Mouse (Mus musculus): ENCODE data around the gene Hist2h2aa1. TPM values are rescaled to one million over a fixed set of nuclear protein-coding genes. Genes with fewer than 3 reads are reported as not detected.
"Not testable (repeated sequence)": the region's sequence is repeated elsewhere in the genome, so short reads cannot be mapped to it uniquely, and the experiment has no call there.

Hist2h2aa1 gene
- polyA plus RNA-seq, 1 experiment from 2014 or later: 33.5 TPM

DNA sequence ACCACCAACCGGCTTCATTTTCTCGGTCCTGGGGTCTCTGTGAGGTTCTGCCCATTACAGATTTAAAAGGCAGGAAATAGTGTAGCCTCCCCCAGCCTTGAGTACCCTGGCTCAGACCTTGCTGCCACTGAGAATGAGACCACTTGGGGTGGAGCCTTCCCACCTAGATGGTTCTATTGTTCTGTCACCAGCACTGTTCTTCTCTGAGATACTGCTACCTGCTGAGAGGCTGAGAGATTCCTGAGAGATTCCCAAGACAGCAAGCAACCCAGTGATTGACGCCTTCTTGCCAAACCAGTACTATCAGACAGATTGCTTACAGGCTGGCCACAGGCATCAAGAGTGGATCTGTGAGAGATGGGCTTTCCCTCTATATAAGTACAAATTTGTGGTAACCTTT, 43.9 kb downstream of the Hist2h2aa1 start:
- H3K4me3 ChIP-seq (replicated peaks; ENCODE audit: low read depth, low read length): no peak overlapping the region
- WGBS: 68% methylated on average over 3 of the region's 3 CpGs
- no peak for TF ChIP-seq CTCF (IDR thresholded peaks at IDR 0.05; ENCODE audit: low read depth)
- H3K36me3 ChIP-seq (ENCODE audit: insufficient read depth, low read length): no peaks in the 10 kb centered on the region
- H3K9ac ChIP-seq (ENCODE audit: low read depth, low read length): no peak overlapping the region
- no peak overlapping the region for H3K27ac ChIP-seq
- no peak overlapping the region for H3K4me2 ChIP-seq (ENCODE audit: low read length)
- no peak for ATAC-seq (replicated peaks; ENCODE audit: low FRiP score, low read depth)
- no peaks in the 10 kb centered on the region for H3K9me3 ChIP-seq (replicated peaks; ENCODE audit: low read length)
- H3K27me3 ChIP-seq (ENCODE audit: insufficient read depth, low read length): no peaks in the 10 kb centered on the region
- no peaks in the 10 kb centered on the region for H3K4me1 ChIP-seq (replicated peaks; ENCODE audit: insufficient read depth, low read length)
- DNase-seq (ENCODE audit: low spot score): no peak

DNA sequence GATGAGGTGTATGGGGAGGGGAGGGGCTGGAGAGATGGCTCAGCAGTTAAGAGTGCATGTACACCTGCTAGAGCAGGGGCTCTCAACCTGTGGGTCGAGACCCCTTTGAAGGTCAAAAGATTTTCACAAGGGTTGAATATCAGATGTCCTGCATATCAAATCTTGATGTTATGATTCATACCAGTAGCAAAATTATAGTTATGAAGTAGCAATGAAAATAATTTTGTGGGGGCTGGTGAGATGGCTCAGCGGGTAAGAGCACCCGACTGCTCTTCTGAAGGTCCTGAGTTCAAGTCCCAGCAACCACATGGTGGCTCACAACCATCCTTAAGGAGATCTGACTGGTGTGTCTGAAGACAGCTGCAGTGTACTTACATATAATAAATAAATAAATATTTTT, 45.4 kb downstream of the Hist2h2aa1 start:
- not testable (repeated sequence) for H3K36me3 ChIP-seq (ENCODE audit: insufficient read depth, low read length); H3K4me3 ChIP-seq (replicated peaks; ENCODE audit: low read depth, low read length); H3K4me1 ChIP-seq (replicated peaks; ENCODE audit: insufficient read depth, low read length); DNase-seq (ENCODE audit: low spot score); H3K27me3 ChIP-seq (ENCODE audit: insufficient read depth, low read length); ATAC-seq (replicated peaks; ENCODE audit: low FRiP score, low read depth); H3K27ac ChIP-seq; H3K9ac ChIP-seq (ENCODE audit: low read depth, low read length); H3K9me3 ChIP-seq (replicated peaks; ENCODE audit: low read length); H3K4me2 ChIP-seq (ENCODE audit: low read length)
- WGBS: 86% methylated on average over 3 of the region's 3 CpGs

- Histone ChIP-seq H3K27ac (no peak overlapping the region), H3K4me2 (ENCODE audit: low read length) (no peak overlapping the region), H3K4me1 (replicated peaks; ENCODE audit: insufficient read depth, low read length) (no peaks in the 10 kb centered on the region), H3K27me3 (ENCODE audit: insufficient read depth, low read length) (no peaks in the 10 kb centered on the region), H3K4me3 (replicated peaks; ENCODE audit: low read depth, low read length) (no peak overlapping the region), H3K36me3 (ENCODE audit: insufficient read depth, low read length) (no peaks in the 10 kb centered on the region), H3K9ac (ENCODE audit: low read depth, low read length) (no peak overlapping the region), H3K9me3 (replicated peaks; ENCODE audit: low read length) (no peaks in the 10 kb centered on the region)
- 48% methylated on average over 6 of the region's 6 CpGs for WGBS
- no peak for DNase-seq (ENCODE audit: low spot score)
- no peak for TF ChIP-seq CTCF (IDR thresholded peaks at IDR 0.05; ENCODE audit: low read depth)
- no peak for ATAC-seq (replicated peaks; ENCODE audit: low FRiP score, low read depth)
These were observed 47.3 kb downstream of the Hist2h2aa1 start for GRCm38 (mm10) chr3:96292641-96293040.

DNA sequence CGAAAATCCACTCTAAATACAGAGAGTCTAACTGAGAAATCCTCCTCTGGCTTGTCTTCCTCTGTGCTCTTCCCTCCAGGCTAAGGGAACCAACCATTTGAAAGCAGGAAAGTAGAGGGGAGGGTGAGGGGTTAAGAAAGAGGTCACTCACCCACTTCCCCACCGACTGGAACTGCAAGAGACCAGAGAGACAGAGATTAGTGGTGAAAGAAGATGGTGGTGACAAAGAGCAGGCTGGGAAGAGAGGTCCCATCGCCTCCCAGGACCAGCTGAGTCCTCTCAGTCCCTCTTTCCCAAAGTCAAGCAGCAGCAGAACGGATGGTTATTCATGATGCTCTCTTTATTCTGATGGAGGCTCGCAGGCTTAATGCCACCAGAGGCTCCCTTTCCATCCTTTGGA, 48.1 kb downstream of the Hist2h2aa1 start:
- Histone ChIP-seq H3K9ac (ENCODE audit: low read depth, low read length) (no peak overlapping the region), H3K27me3 (ENCODE audit: insufficient read depth, low read length) (no peaks in the 10 kb centered on the region), H3K4me1 (replicated peaks; ENCODE audit: insufficient read depth, low read length) (no peaks in the 10 kb centered on the region), H3K36me3 (ENCODE audit: insufficient read depth, low read length) (no peaks in the 10 kb centered on the region), H3K4me2 (ENCODE audit: low read length) (no peak overlapping the region), H3K4me3 (replicated peaks; ENCODE audit: low read depth, low read length) (no peak overlapping the region), H3K9me3 (replicated peaks; ENCODE audit: low read length) (no peaks in the 10 kb centered on the region), H3K27ac (no peak overlapping the region)
- 67% methylated on average over 5 of the region's 5 CpGs for WGBS
- ATAC-seq (replicated peaks; ENCODE audit: low FRiP score, low read depth) (no peak), DNase-seq (ENCODE audit: low spot score) (no peak)
- TF ChIP-seq CTCF (IDR thresholded peaks at IDR 0.05; ENCODE audit: low read depth): no peak

- 86% methylated on average over 4 of the region's 4 CpGs for WGBS
- H3K36me3 ChIP-seq (ENCODE audit: insufficient read depth, low read length): no peaks in the 10 kb centered on the region
- H3K9me3 ChIP-seq (replicated peaks; ENCODE audit: low read length): no peaks in the 10 kb centered on the region
- no peak within 1 kb of the TSS for H3K4me3 ChIP-seq (replicated peaks; ENCODE audit: low read depth, low read length)
- no peak within 1 kb of the TSS for H3K27ac ChIP-seq
- ATAC-seq (replicated peaks; ENCODE audit: low FRiP score, low read depth) (no peak), DNase-seq (ENCODE audit: low spot score) (no peak)
- no peak within 1 kb of the TSS for H3K9ac ChIP-seq (ENCODE audit: low read depth, low read length)
- H3K27me3 ChIP-seq (ENCODE audit: insufficient read depth, low read length): no peaks in the 10 kb centered on the region
- no peak for TF ChIP-seq CTCF (IDR thresholded peaks at IDR 0.05; ENCODE audit: low read depth)
- H3K4me1 ChIP-seq (replicated peaks; ENCODE audit: insufficient read depth, low read length): no peaks in the 10 kb centered on the region
- no peak within 1 kb of the TSS for H3K4me2 ChIP-seq (ENCODE audit: low read length)
These were observed 48.5 kb downstream of the Hist2h2aa1 start, which contains the start of gene Fcgr1 for GRCm38 (mm10) chr3:96293787-96294186. Gene Fcgr1 (minus strand): TSS chr3:96293969.

Small RNAs within 50 kb of the gene (microRNA-seq; reads per million reads assigned to microRNA genes)
- gene Gm44492 (not detected), gene Gm47311 (not detected), gene Gm47313 (not detected)

Other genes with a start within 250 kb of the Hist2h2aa1 start
- 41.5 and 42.5 TPM in 2 replicates for gene Plekho1, start 249.5 kb upstream of the Hist2h2aa1 start, polyA plus RNA-seq (2015; fragmentation: Nextera tagmentation; extraction: Ambion mirVana)
- 38.1 and 41.9 TPM in 2 replicates for gene Vps45, start 187.0 kb upstream of the Hist2h2aa1 start, polyA plus RNA-seq (2015; fragmentation: Nextera tagmentation; extraction: Ambion mirVana)
- gene Otud7b, start 141.0 kb upstream of the Hist2h2aa1 start, polyA plus RNA-seq (2015; fragmentation: Nextera tagmentation; extraction: Ambion mirVana): 20.7 and 21.8 TPM in 2 replicates
- 27.1 and 35.0 TPM in 2 replicates for gene Mtmr11, start 83.5 kb upstream of the Hist2h2aa1 start, polyA plus RNA-seq (2015; fragmentation: Nextera tagmentation; extraction: Ambion mirVana)
- gene Sf3b4, start 73.2 kb upstream of the Hist2h2aa1 start, polyA plus RNA-seq (2015; fragmentation: Nextera tagmentation; extraction: Ambion mirVana): 128 and 138 TPM in 2 replicates
- 9.4 and 12.2 TPM in 2 replicates for gene Sv2a, start 64.3 kb upstream of the Hist2h2aa1 start, polyA plus RNA-seq (2015; fragmentation: Nextera tagmentation; extraction: Ambion mirVana)
- 66.4 and 70.5 TPM in 2 replicates for gene Bola1, start 25.8 kb upstream of the Hist2h2aa1 start, polyA plus RNA-seq (2015; fragmentation: Nextera tagmentation; extraction: Ambion mirVana)
- gene Hist2h2ab, start 25.6 kb upstream of the Hist2h2aa1 start, polyA plus RNA-seq (2015; fragmentation: Nextera tagmentation; extraction: Ambion mirVana): not detected in 2 replicates
- gene Hist2h2ac, start 24.6 kb upstream of the Hist2h2aa1 start, polyA plus RNA-seq (2015; fragmentation: Nextera tagmentation; extraction: Ambion mirVana): 7.5 and 8.5 TPM in 2 replicates
- 8.7 and 8.9 TPM in 2 replicates for gene Hist2h2be, start 24.4 kb upstream of the Hist2h2aa1 start, polyA plus RNA-seq (2015; fragmentation: Nextera tagmentation; extraction: Ambion mirVana)
- gene Hist2h3c2, start 6.4 kb upstream of the Hist2h2aa1 start, polyA plus RNA-seq (2015; fragmentation: Nextera tagmentation; extraction: Ambion mirVana): 2.1 and 2.3 TPM in 2 replicates
- 86.7 and 107 TPM in 2 replicates for gene Hist2h2aa2, start 5.2 kb upstream of the Hist2h2aa1 start, polyA plus RNA-seq (2015; fragmentation: Nextera tagmentation; extraction: Ambion mirVana)
- 0.62 and 1.0 TPM in 2 replicates for gene Hist2h3c1, start 1.2 kb downstream of the Hist2h2aa1 start, polyA plus RNA-seq (2015; fragmentation: Nextera tagmentation; extraction: Ambion mirVana)
- gene Hist2h4, start 17.8 kb downstream of the Hist2h2aa1 start, polyA plus RNA-seq (2015; fragmentation: Nextera tagmentation; extraction: Ambion mirVana): 9.6 and 9.9 TPM in 2 replicates
- 34.6 and 36.5 TPM in 2 replicates for gene Hist2h3b, start 23.2 kb downstream of the Hist2h2aa1 start, polyA plus RNA-seq (2015; fragmentation: Nextera tagmentation; extraction: Ambion mirVana)
- gene Hist2h2bb, start 24.3 kb downstream of the Hist2h2aa1 start, polyA plus RNA-seq (2015; fragmentation: Nextera tagmentation; extraction: Ambion mirVana): 4.9 and 5.4 TPM in 2 replicates
- 2.0 and 2.5 TPM in 2 replicates for gene Fcgr1, start 48.5 kb downstream of the Hist2h2aa1 start, polyA plus RNA-seq (2015; fragmentation: Nextera tagmentation; extraction: Ambion mirVana)
- gene BC107364, start 206.8 kb downstream of the Hist2h2aa1 start, polyA plus RNA-seq (2015; fragmentation: Nextera tagmentation; extraction: Ambion mirVana): 0.40 and 0.51 TPM in 2 replicates

Data from kidney, postnatal 0 days (tissue).